Mouse (Mus musculus) myocyte (in vitro differentiated cells): Measurements from ENCODE around the gene Timm22.

Source experiments
- MAX ChIP-seq: IDR thresholded peaks from one replicate; pipeline ENCODE4 v1.6.1; 2011; ENCODE audit warnings: low read depth, mild to moderate bottlenecking, control low read depth
- MYOD1 ChIP-seq, 3 experiments: IDR thresholded peaks; one replicate each; pipeline ENCODE4 v1.6.1; 2011; ENCODE audit warnings: control low read depth in 2 of 3, low read depth in 2 of 3, mild to moderate bottlenecking in 2 of 3, moderate library complexity in 1 of 3; ENCODE audit not compliant: insufficient read length in 2 of 3, control insufficient read depth in 1 of 3

- no peak for TF ChIP-seq MAX
- no peak for TF ChIP-seq MYOD1 (IDR thresholded peaks at IDR 0.05; ENCODE audit: control insufficient read depth in 1 of 3, insufficient read length in 2 of 3, low read depth in 2 of 3)
These were observed 12.4 kb downstream of the Timm22 start for GRCm38 (mm10) chr11:76419179-76419578.
